Mouse (Mus musculus) liver, embryonic 13.5 days (tissue): Measurements from ENCODE around the gene Nxnl2. TPM values are rescaled to one million over a fixed set of nuclear protein-coding genes. Genes with fewer than 3 reads are reported as not detected.
"Not testable (repeated sequence)": the region's sequence is repeated elsewhere in the genome, so short reads cannot be mapped to it uniquely, and the experiment has no call there.

Experiments
- ATAC-seq: fragments of 200-750 bp; cut with Nextera tagmentation; 2 replicates; pipeline ENCODE4 v1.8.0; 2017; ENCODE audit warnings: low read depth, mild to moderate bottlenecking, moderate number of reproducible peaks, moderate library complexity
- DNase-seq: peaks from one replicate; pipeline ENCODE4 v3.0.0; 2022
- H3K27ac ChIP-seq: fragments of 300-500 bp; sonication (generic); 2 replicates; pipeline ENCODE4 v1.5.1; 2015; ENCODE audit warnings: moderate library complexity, mild to moderate bottlenecking, inconsistent platforms
- H3K27me3 ChIP-seq: fragments of 300-500 bp; sonication (generic); 2 replicates; pipeline ENCODE4 v1.6.1; 2015; ENCODE audit warnings: mild to moderate bottlenecking, inconsistent platforms
- H3K36me3 ChIP-seq: fragments of 300-500 bp; sonication (generic); 2 replicates; pipeline ENCODE4 v1.6.1; 2015; ENCODE audit warnings: mild to moderate bottlenecking, inconsistent platforms
- H3K4me1 ChIP-seq: fragments of 300-500 bp; sonication (generic); replicated peaks from 2 replicates; pipeline ENCODE4 v1.6.1; 2015; ENCODE audit warnings: inconsistent platforms
- H3K4me2 ChIP-seq: fragments of 300-500 bp; sonication (generic); 2 replicates; pipeline ENCODE4 v1.6.1; 2015; ENCODE audit warnings: inconsistent platforms, mild to moderate bottlenecking, moderate library complexity
- H3K4me3 ChIP-seq: fragments of 300-500 bp; sonication (generic); replicated peaks from 2 replicates; pipeline ENCODE4 v1.5.1; 2015; ENCODE audit warnings: mild to moderate bottlenecking, inconsistent platforms
- H3K9ac ChIP-seq: fragments of 300-500 bp; sonication (generic); 2 replicates; pipeline ENCODE4 v1.6.1; 2015; ENCODE audit warnings: mild to moderate bottlenecking, inconsistent platforms
- H3K9me3 ChIP-seq: fragments of 300-500 bp; sonication (generic); replicated peaks from 2 replicates; pipeline ENCODE4 v1.6.1; 2016; ENCODE audit warnings: inconsistent platforms
- WGBS: fragments of 180-500 bp; shearing (Covaris S2); methylation state at CpG from one replicate; pipeline ENCODE4 v1.1.7; 2015; ENCODE audit not compliant: insufficient replicate concordance; 5-methylcytosine and 5-hydroxymethylcytosine counted together
- polyA plus RNA-seq: library from polyadenylated mRNA; unstranded; fragments of >200 nt; fragmentation: Nextera tagmentation; extraction: Ambion mirVana; gene quantifications from 2 replicates; pipeline ENCODE4 v1.2.1, GENCODE M21; 2015

The Nxnl2 gene
- polyA plus RNA-seq, 1 experiment from 2014 or later: not detected

DNA sequence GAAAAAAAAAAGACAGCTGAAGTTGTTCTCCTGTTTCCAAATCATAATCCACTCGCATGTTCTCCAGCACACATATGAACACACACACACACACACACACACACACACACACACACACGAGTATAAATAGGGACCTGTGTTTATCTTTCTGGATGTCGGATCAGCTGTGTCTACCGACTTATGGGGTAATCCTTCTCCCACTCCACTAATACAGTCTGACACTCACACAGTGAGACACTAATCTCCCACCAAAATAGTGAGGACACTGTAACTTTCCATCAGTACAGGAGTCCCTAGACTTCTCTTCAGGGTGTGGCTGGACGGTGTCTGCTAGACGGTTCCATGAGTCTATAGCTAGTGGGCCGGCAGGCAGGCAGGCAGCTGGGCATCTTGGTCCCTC is 11.4 kb downstream of the Nxnl2 start:
- 63% methylated on average over 7 of the region's 7 CpGs for WGBS
- Histone ChIP-seq H3K27ac (no peak overlapping the region), H3K36me3 (no peaks in the 10 kb centered on the region), H3K4me3 (no peak overlapping the region), H3K4me2 (no peak overlapping the region), H3K4me1 (no peaks in the 10 kb centered on the region), H3K9me3 (0 out of 2 replicates have a peak, but pooled peaks cover 2% of the 10 kb centered on the region), H3K27me3 (no peaks in the 10 kb centered on the region), H3K9ac (no peak overlapping the region)
- ATAC-seq (no peak), DNase-seq (no peak)

DNA sequence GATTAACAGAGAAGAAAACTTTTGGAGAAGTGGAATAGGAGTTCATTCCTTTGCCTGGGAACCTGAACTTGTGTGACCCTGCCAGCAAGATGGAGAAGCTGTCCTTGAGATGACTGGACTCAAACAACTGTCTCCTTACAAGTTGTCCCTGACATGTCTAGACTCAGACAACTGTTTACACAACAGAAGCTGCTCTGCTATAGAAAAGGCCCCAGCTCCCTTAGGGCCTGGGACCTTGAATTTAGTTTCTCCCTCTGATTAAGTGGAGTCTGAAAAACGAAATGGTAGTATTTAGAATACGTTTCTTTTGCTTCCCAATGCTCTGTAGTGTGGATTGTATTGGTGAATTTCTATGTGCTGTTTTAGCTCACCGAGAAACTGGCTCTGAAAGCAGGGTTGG is 14.1 kb downstream of the Nxnl2 start:
- H3K27me3 ChIP-seq: no peaks in the 10 kb centered on the region
- H3K27ac ChIP-seq: no peak overlapping the region
- H3K4me1 ChIP-seq: no peaks in the 10 kb centered on the region
- H3K4me2 ChIP-seq: no peak overlapping the region
- DNase-seq: no peak
- H3K36me3 ChIP-seq: no peaks in the 10 kb centered on the region
- no peak for ATAC-seq
- H3K9ac ChIP-seq: no peak overlapping the region
- 0 out of 2 replicates have a peak, but pooled peaks cover 2% of the 10 kb centered on the region for H3K9me3 ChIP-seq
- H3K4me3 ChIP-seq: no peak overlapping the region
- WGBS: 59% methylated on average over 3 of the region's 3 CpGs

DNA sequence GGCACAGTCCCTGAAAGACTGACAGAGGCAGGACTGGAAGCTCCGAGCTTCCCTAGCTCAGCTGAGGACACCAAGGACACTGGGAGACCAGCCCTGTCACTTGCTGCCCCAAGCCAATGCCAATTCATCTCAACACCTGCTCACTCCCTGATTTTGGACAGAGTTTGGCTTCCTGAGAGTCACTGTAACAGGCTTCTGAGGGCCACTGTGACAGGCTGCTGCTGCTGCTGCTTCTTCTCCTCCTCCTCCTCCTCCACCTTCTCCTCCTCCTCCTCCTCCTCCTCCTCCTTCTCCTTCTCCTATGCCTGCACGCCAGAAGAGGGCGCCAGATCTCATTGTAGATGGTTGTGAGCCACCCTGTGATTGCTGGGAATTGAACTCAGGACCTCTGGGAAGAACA is 19.5 kb downstream of the Nxnl2 start:
- no peak for DNase-seq
- Histone ChIP-seq H3K27ac (no peak overlapping the region), H3K9ac (no peak overlapping the region), H3K4me2 (no peak overlapping the region), H3K4me1 (no peaks in the 10 kb centered on the region), H3K4me3 (no peak overlapping the region), H3K27me3 (no peaks in the 10 kb centered on the region), H3K9me3 (0 out of 2 replicates have a peak, but pooled peaks cover 2% of the 10 kb centered on the region), H3K36me3 (no peaks in the 10 kb centered on the region)
- no peak for ATAC-seq
- 32% methylated on average over 3 of the region's 3 CpGs for WGBS

DNA sequence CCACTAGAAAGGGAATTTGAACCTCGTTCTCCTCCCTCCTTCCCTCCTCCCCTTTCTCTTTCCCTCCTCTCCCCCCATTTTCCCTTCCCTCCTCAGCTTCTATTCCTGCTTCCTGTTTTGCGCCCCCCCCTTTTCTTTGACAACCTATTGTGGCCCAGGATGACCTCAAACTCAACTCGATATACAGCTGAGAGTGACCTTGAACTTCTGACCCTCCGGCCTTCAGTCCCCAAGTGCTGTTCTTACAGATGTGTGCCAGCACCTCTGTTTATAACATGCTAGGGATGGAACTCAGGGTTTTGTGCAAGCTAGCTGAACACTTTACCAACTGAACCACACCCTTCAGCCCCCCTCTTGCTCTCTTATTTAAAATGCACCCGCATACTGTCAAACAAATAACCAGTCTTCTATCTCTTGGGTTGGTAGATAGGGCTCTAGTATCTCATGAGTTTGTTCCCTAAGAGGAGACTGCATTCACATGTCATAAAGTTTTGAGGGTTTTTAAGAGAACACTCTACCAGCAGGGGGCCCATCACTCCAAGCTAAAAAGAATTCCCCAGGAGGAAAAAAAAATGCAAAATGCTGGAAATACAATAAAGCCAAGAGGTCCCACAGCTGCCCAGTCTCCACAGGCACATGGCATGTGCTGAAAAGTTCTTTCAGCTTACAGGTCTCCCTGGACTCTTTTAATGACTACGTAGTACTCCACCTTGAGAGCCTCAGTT is 20.8 kb downstream of the Nxnl2 start:
- H3K4me2 ChIP-seq: no peak overlapping the region
- no peaks in the 10 kb centered on the region for H3K27me3 ChIP-seq
- DNase-seq (no peak), ATAC-seq (no peak)
- H3K4me1 ChIP-seq: no peaks in the 10 kb centered on the region
- H3K9me3 ChIP-seq: no peaks in the 10 kb centered on the region
- no peak overlapping the region for H3K27ac ChIP-seq
- H3K4me3 ChIP-seq: no peak overlapping the region
- no peak overlapping the region for H3K9ac ChIP-seq
- WGBS: 58% methylated on average over 6 of the region's 6 CpGs
- H3K36me3 ChIP-seq: no peaks in the 10 kb centered on the region

DNA sequence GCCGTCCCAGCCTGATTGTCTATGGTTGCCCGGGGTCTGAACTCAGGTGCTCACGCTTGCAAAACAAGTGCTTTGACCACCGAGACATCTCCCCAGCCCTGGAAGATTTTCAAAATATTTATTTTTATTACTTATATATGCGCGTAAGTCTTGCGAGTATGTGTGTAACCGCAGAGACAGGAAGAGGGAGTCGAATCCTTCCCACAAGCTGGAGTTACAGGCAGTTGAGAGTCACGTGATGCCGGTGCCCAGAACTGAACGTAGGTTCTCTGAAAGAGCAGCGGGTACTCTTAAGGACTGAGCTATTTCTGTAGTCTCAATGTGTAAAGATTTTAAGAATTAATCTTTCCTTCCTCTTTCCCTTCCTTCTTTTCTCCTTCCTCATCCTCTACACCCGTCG is 23.1 kb downstream of the Nxnl2 start:
- 49% methylated on average over 15 of the region's 15 CpGs for WGBS
- ATAC-seq: no peak

DNA sequence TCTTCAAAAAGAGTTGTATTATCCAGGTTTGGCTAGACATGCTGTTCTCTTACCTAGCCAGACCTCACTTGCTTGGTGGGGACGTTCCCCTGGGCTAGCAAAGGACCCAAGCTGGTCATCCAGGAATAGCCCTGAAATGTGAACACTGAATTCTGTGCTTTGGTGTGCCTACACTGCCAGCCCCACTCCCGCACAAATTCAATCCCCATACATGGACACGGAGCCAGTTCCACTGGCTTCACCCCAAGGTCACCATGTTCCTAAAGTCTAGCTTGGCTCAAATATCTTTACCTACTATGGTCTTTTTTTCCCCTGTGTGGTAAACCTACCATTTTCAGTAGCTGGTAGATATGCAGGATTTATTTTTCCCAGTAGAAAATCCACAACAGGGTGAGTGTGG is 26.9 kb downstream of the Nxnl2 start:
- Histone ChIP-seq H3K27me3 (0 out of 2 replicates have a peak, but pooled peaks cover 4% of the 10 kb centered on the region), H3K4me2 (no peak overlapping the region), H3K9ac (no peak overlapping the region), H3K36me3 (no peaks in the 10 kb centered on the region), H3K4me1 (no peaks in the 10 kb centered on the region), H3K9me3 (no peaks in the 10 kb centered on the region), H3K27ac (no peak overlapping the region), H3K4me3 (no peak overlapping the region)
- no peak for ATAC-seq
- DNase-seq: no peak
- 76% methylated on average over 3 of the region's 3 CpGs for WGBS

More for the DNA sequence above, 23.1 kb downstream of the Nxnl2 start:
- H3K9me3 ChIP-seq: no peaks in the 10 kb centered on the region
- H3K27me3 ChIP-seq: no peaks in the 10 kb centered on the region
- no peaks in the 10 kb centered on the region for H3K36me3 ChIP-seq
- no peak overlapping the region for H3K4me3 ChIP-seq
- no peak overlapping the region for H3K27ac ChIP-seq
- no peak for DNase-seq
- no peak overlapping the region for H3K9ac ChIP-seq
- no peaks in the 10 kb centered on the region for H3K4me1 ChIP-seq
- no peak overlapping the region for H3K4me2 ChIP-seq

DNA sequence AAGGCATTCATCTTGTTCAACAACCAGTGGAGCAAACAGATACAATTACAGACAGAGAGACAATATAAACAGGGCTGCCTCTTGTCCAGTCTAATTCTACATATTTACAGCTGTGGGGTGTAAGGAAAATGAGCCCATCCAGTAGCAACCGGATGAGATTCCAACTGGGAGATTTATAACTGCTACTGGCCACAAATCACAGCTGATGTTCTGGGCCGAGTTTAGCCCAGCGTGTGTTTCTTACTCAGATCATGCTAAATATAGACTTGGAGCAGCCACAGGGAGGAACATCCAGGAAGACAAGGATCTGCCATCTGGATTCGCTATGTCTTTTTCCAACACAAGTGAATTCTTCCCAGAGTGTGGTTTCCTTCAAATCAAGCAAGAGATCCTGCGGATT is 27.4 kb downstream of the Nxnl2 start:
- H3K4me3 ChIP-seq: no peak overlapping the region
- ATAC-seq (no peak), DNase-seq (no peak)
- H3K27ac ChIP-seq: no peak overlapping the region
- no peak overlapping the region for H3K9ac ChIP-seq
- WGBS: 60% methylated on average over 5 of the region's 5 CpGs
- 0 out of 2 replicates have a peak, but pooled peaks cover 4% of the 10 kb centered on the region for H3K27me3 ChIP-seq
- H3K36me3 ChIP-seq: no peaks in the 10 kb centered on the region
- H3K4me1 ChIP-seq: no peaks in the 10 kb centered on the region
- no peaks in the 10 kb centered on the region for H3K9me3 ChIP-seq
- no peak overlapping the region for H3K4me2 ChIP-seq

DNA sequence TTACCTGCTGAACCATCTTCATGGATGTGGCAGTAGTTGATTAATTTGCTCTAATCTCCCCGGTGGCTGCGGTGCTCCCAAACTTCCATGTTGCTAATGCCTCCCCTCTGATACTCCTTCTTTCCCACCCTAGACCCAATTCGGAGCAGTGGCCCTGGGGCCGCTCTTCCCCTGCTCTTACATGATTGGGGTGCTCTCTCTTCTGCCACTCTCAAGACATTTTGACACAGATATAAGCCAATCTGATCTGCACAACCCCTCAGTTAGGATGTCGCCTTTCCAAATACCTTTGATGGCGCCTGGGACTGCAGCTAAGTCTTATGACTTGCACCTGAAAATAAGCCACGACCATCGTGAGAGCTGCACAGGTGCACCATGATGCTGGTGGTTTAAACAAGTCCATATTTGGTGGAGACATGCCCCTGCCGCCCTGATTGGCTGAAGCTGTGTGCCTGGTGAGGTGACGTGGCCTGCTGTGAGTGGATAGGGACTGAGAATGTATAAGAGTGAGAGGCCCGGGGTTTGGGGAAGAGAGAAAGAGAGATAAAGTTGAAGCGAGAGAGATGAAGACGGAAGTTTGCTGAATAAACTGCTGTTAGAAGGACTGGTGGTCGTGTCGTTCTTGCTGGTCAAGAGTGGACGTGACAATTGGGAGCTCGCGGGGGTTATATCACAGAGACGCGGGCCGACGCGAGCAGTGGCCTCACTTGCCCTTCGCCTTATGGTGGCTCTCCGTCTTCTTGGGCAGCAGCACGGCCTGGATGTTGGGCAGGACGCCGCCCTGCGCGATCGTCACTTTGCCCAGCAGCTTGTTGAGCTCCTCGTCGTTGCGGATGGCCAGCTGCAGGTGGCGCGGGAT is 31.4 kb downstream of the Nxnl2 start:
- Histone ChIP-seq H3K4me2 (peak overlapping the region; percentile 46), H3K4me3 (0 out of 2 replicates have a peak overlapping the region, but pooled peaks have one; percentile 19)
- 31% methylated on average over 35 of the region's 36 CpGs for WGBS
- not testable (repeated sequence) for H3K36me3 ChIP-seq, H3K4me1 ChIP-seq, H3K9me3 ChIP-seq, H3K9ac ChIP-seq, H3K27ac ChIP-seq, H3K27me3 ChIP-seq, DNase-seq
- peak; percentile 91 for ATAC-seq

DNA sequence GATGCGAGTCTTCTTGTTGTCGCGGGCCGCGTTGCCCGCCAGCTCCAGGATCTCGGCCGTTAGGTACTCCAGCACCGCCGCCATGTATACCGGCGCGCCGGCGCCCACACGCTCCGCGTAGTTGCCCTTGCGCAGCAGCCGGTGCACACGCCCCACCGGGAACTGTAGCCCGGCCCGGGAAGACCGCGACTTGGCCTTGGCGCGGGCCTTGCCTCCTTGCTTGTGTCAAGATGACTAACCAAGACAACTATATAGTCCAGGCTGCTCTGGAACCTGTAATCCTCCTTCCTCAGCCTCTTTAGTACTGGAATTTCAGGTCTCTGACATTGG is 32.0 kb downstream of the Nxnl2 start:
- 18% methylated on average over 23 of the region's 28 CpGs for WGBS

DNA sequence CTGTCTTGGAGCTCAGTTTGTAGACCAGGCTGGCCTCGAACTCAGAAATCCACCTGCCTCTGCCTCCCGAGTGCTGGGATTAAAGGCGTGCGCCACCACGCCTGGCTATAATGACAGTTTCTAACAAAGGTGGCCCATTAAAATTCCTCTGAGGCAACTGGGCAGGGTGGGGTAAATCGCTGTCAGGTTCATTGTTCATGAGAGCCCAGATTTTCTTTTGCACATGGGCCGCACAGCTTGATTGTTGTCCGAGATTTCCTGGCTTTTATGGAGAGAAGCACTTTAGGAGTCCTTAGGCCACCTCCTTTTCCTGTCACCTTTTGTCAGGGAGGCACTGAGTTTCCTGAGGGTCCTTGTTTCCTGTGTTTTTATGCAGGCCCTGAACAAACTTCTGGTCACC is 32.6 kb downstream of the Nxnl2 start:
- Histone ChIP-seq H3K9ac (no peak overlapping the region), H3K4me3 (no peak overlapping the region), H3K4me1 (no peaks in the 10 kb centered on the region), H3K27me3 (0 out of 2 replicates have a peak, but pooled peaks cover 4% of the 10 kb centered on the region), H3K27ac (no peak overlapping the region), H3K9me3 (no peaks in the 10 kb centered on the region), H3K4me2 (no peak overlapping the region), H3K36me3 (no peaks in the 10 kb centered on the region)
- DNase-seq (no peak), ATAC-seq (no peak)
- 81% methylated on average over 8 of the region's 8 CpGs for WGBS

More for the DNA sequence above, 32.0 kb downstream of the Nxnl2 start:
- not testable (repeated sequence) for H3K27me3 ChIP-seq, H3K9me3 ChIP-seq, H3K27ac ChIP-seq, H3K9ac ChIP-seq, H3K4me1 ChIP-seq, H3K36me3 ChIP-seq
- DNase-seq (peak; percentile 86), ATAC-seq (peak; percentile 81)
- H3K4me3 ChIP-seq: 0 out of 2 replicates have a peak overlapping the region, but pooled peaks have one; percentile 19
- H3K4me2 ChIP-seq: peak overlapping the region; percentile 46

DNA sequence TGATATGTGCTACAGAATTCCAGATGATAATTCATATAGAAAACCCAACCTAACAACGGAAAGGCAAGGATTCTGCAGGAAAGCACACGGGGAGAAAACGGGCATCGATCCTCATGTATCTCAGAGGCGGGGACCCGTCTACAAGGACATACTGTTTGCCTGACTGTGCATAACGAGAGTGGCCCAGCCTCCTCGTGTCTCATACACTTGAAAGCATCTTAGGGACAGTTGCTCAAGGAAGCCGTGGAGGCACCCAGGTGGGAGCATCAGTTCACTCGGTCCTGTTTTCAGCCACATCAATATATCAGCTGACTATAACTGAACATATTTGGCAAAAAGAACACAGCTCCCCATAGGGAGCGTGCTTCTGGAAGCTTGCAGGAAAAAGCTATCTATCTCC is 33.3 kb downstream of the Nxnl2 start:
- ATAC-seq, H3K36me3 ChIP-seq, H3K9ac ChIP-seq, H3K9me3 ChIP-seq, H3K27me3 ChIP-seq, DNase-seq, H3K4me3 ChIP-seq, H3K4me1 ChIP-seq, H3K4me2 ChIP-seq, H3K27ac ChIP-seq: not testable (repeated sequence)
- 68% methylated on average over 11 of the region's 11 CpGs for WGBS
